Mouse (Mus musculus) T-helper 17 cell (primary cell): Measurements from ENCODE around the gene Lemd1.

Experiments used
- in situ Hi-C, 2 experiments: fragments of 300-600 bp; cut with MboI, MseI; formaldehyde crosslinking; loops; 1 replicate in 1 of 2; 2 replicates in 1 of 2; pipeline ENCODE4 v1.15.1; 2025; ENCODE audit warnings: high pct_unique_total_duplicates in 2 of 2

Lemd1 gene

GRCm38 (mm10) chr1:132191093-132191785 lies at the start of gene Lemd1, which contains the start of gene AC124108.1:
TSS of gene Lemd1 (plus strand) at chr1:132191431.
TSS of gene AC124108.1 (plus strand) at chr1:132191457.
- in situ Hi-C loops = no loop called here

- in situ Hi-C loops = no loop called here
Observed at GRCm38 (mm10) chr1:132141753-132142152, 49.5 kb upstream of the Lemd1 start.

GRCm38 (mm10) chr1:132143079-132143478 lies 48.2 kb upstream of the Lemd1 start:
- in situ Hi-C loops = no loop called here

GRCm38 (mm10) chr1:132143730-132144129 lies 47.5 kb upstream of the Lemd1 start:
- in situ Hi-C loops = no loop called here

- in situ Hi-C loops = no loop called here
Observed at GRCm38 (mm10) chr1:132144223-132144622, 47.0 kb upstream of the Lemd1 start.

- in situ Hi-C loops = no loop called here
Observed at GRCm38 (mm10) chr1:132144837-132145236, 46.4 kb upstream of the Lemd1 start.

GRCm38 (mm10) chr1:132145973-132146685 lies 45.1 kb upstream of the Lemd1 start:
- in situ Hi-C loops = no loop called here

- in situ Hi-C loops = no loop called here
Observed at GRCm38 (mm10) chr1:132149410-132149809, 41.8 kb upstream of the Lemd1 start.

- in situ Hi-C loops = loop anchor here in 1 of 2 experiments (10.0 kb wide), 1 partner anchor 155 kb away; no protein-coding TSS in a partner anchor
Observed at GRCm38 (mm10) chr1:132150171-132150570, 41.1 kb upstream of the Lemd1 start.

GRCm38 (mm10) chr1:132150817-132151601 lies 40.2 kb upstream of the Lemd1 start:
- in situ Hi-C loops = loop anchor here in 1 of 2 experiments (10.0 kb wide), 1 partner anchor 156 kb away; no protein-coding TSS in a partner anchor

- in situ Hi-C loops = loop anchor here in 1 of 2 experiments (10.0 kb wide), 1 partner anchor 157 kb away; no protein-coding TSS in a partner anchor
Observed at GRCm38 (mm10) chr1:132151908-132152307, 39.3 kb upstream of the Lemd1 start.

GRCm38 (mm10) chr1:132153086-132153690 lies 38.0 kb upstream of the Lemd1 start:
- in situ Hi-C loops = loop anchor here in 1 of 2 experiments (10.0 kb wide), 1 partner anchor 158 kb away; no protein-coding TSS in a partner anchor

- in situ Hi-C loops = loop anchor here in 1 of 2 experiments (10.0 kb wide), 1 partner anchor 159 kb away; no protein-coding TSS in a partner anchor
Observed at GRCm38 (mm10) chr1:132153691-132154090, 37.5 kb upstream of the Lemd1 start.

GRCm38 (mm10) chr1:132155737-132156136 lies 35.5 kb upstream of the Lemd1 start:
- in situ Hi-C loops = loop anchor here (5.0 to 10.0 kb wide), 2 partner anchors 33 to 161 kb away; no protein-coding TSS in a partner anchor

GRCm38 (mm10) chr1:132157016-132157781 lies 34.0 kb upstream of the Lemd1 start:
- in situ Hi-C loops = loop anchor here (5.0 to 10.0 kb wide), 2 partner anchors 35 to 162 kb away; no protein-coding TSS in a partner anchor

GRCm38 (mm10) chr1:132157808-132158207 lies 33.4 kb upstream of the Lemd1 start:
- in situ Hi-C loops = loop anchor here (5.0 to 10.0 kb wide), 2 partner anchors 36 to 163 kb away; no protein-coding TSS in a partner anchor

GRCm38 (mm10) chr1:132158741-132159140 lies 32.5 kb upstream of the Lemd1 start:
- in situ Hi-C loops = loop anchor here (5.0 to 10.0 kb wide), 2 partner anchors 36 to 164 kb away; no protein-coding TSS in a partner anchor

- in situ Hi-C loops = loop anchor here (5.0 to 10.0 kb wide), 2 partner anchors 37 to 165 kb away; no protein-coding TSS in a partner anchor
Observed at GRCm38 (mm10) chr1:132159681-132160080, 31.6 kb upstream of the Lemd1 start.

- in situ Hi-C loops = no loop called here
Observed at GRCm38 (mm10) chr1:132161211-132161880, 29.9 kb upstream of the Lemd1 start.
